Mouse (Mus musculus) heart, adult 2 months (tissue): ENCODE results near the gene Chordc1.

Experiments used
- CTCF ChIP-seq: fragments of 200-600 bp; IDR thresholded peaks from 2 replicates; pipeline ENCODE4 v1.8.1; 2022; ENCODE audit warnings: antibody characterized with exemption, mild to moderate bottlenecking, moderate library complexity
- EP300 ChIP-seq: fragments of 200-500 bp; IDR thresholded peaks from 2 replicates; pipeline ENCODE4 v1.6.1; 2011; ENCODE audit warnings: low read depth, low read length, control low read depth; ENCODE audit not compliant: insufficient read depth

GRCm38 (mm10) chr9:18292443-18292922 is 558 bp downstream of the Chordc1 start:
- TF ChIP-seq EP300 (no peak), CTCF (no peak)
